Mouse (Mus musculus) stomach, postnatal 0 days (tissue): ENCODE measurements around the gene Ube2q1.

ENCODE experiments used
- CTCF ChIP-seq: IDR thresholded peaks from 2 replicates; pipeline ENCODE4 v1.5.1; 2016; ENCODE audit warnings: antibody characterized with exemption, low read depth, mild to moderate bottlenecking, moderate library complexity
- EP300 ChIP-seq: optimal IDR thresholded peaks from 2 replicates; pipeline ENCODE3; 2016; ENCODE audit warnings: antibody characterized with exemption

GRCm38 (mm10) chr3:89773740-89774211 lies 360 bp downstream of the Ube2q1 start:
- TF ChIP-seq EP300 (no peak), CTCF (no peak)
